Mouse (Mus musculus): ENCODE results near the gene Il17rc. TPM values are rescaled to one million over a fixed set of nuclear protein-coding genes. Genes with fewer than 3 reads are reported as not detected.

The Il17rc gene
- polyA plus RNA-seq (2014; fragmentation: Illumina TruSeq; extraction: RNeasy Lipid Tissue Mini Kit (QIAGEN cat#74804)) = 0.77 TPM

GRCm38 (mm10) chr6:113471297-113471936, at the start of gene Il17rc:
Gene Il17rc, plus strand, starts transcription at chr6:113471427.

GRCm38 (mm10) chr6:113435664-113436205, 35.5 kb upstream of the Il17rc start, which contains the start of gene Cidec:
Gene Cidec, minus strand, starts transcription at chr6:113435760.

GRCm38 (mm10) chr6:113442442-113443090, 28.7 kb upstream of the Il17rc start, which contains the start of gene Jagn1:
Gene Jagn1, plus strand, starts transcription at chr6:113442569.

GRCm38 (mm10) chr6:113457952-113458534, 13.2 kb upstream of the Il17rc start, which contains the start of gene Il17re:
Gene Il17re, plus strand, starts transcription at chr6:113458484.

GRCm38 (mm10) chr6:113483100-113483615, 11.9 kb downstream of the Il17rc start, which contains the start of gene Creld1:
Gene Creld1, plus strand, starts transcription at chr6:113483297.

GRCm38 (mm10) chr6:113501388-113502084, 30.3 kb downstream of the Il17rc start, which contains the start of gene Prrt3:
Gene Prrt3, minus strand, starts transcription at chr6:113501931.

GRCm38 (mm10) chr6:113530932-113531839, 60.0 kb downstream of the Il17rc start, which contains the start of the genes Emc3 and Fancd2:
Gene Emc3, minus strand, starts transcription at chr6:113531652.
Gene Fancd2, plus strand, starts transcription at chr6:113531682.

Other genes starting within 250 kb of the Il17rc start
- 35.6 TPM for gene Mtmr14, start 233.6 kb upstream of the Il17rc start, polyA plus RNA-seq (2014; fragmentation: Illumina TruSeq; extraction: RNeasy Lipid Tissue Mini Kit (QIAGEN cat#74804))
- gene Cpne9, start 189.1 kb upstream of the Il17rc start, polyA plus RNA-seq (2014; fragmentation: Illumina TruSeq; extraction: RNeasy Lipid Tissue Mini Kit (QIAGEN cat#74804)) = 0.20 TPM
- gene Brpf1, start 164.3 kb upstream of the Il17rc start, polyA plus RNA-seq (2014; fragmentation: Illumina TruSeq; extraction: RNeasy Lipid Tissue Mini Kit (QIAGEN cat#74804)) = 3.5 TPM
- gene Ogg1, start 144.5 kb upstream of the Il17rc start, polyA plus RNA-seq (2014; fragmentation: Illumina TruSeq; extraction: RNeasy Lipid Tissue Mini Kit (QIAGEN cat#74804)) = 3.6 TPM
- 23.9 TPM for gene Camk1, start 127.4 kb upstream of the Il17rc start, polyA plus RNA-seq (2014; fragmentation: Illumina TruSeq; extraction: RNeasy Lipid Tissue Mini Kit (QIAGEN cat#74804))
- 3.1 TPM for gene Tada3, start 93.5 kb upstream of the Il17rc start, polyA plus RNA-seq (2014; fragmentation: Illumina TruSeq; extraction: RNeasy Lipid Tissue Mini Kit (QIAGEN cat#74804))
- gene Arpc4, start 93.3 kb upstream of the Il17rc start, polyA plus RNA-seq (2014; fragmentation: Illumina TruSeq; extraction: RNeasy Lipid Tissue Mini Kit (QIAGEN cat#74804)) = 117 TPM
- gene Ttll3, start 82.2 kb upstream of the Il17rc start, polyA plus RNA-seq (2014; fragmentation: Illumina TruSeq; extraction: RNeasy Lipid Tissue Mini Kit (QIAGEN cat#74804)) = not detected
- gene Rpusd3, start 52.1 kb upstream of the Il17rc start, polyA plus RNA-seq (2014; fragmentation: Illumina TruSeq; extraction: RNeasy Lipid Tissue Mini Kit (QIAGEN cat#74804)) = not detected
- 0.54 TPM for gene Cidec, start 35.7 kb upstream of the Il17rc start, polyA plus RNA-seq (2014; fragmentation: Illumina TruSeq; extraction: RNeasy Lipid Tissue Mini Kit (QIAGEN cat#74804))
- gene Jagn1, start 28.9 kb upstream of the Il17rc start, polyA plus RNA-seq (2014; fragmentation: Illumina TruSeq; extraction: RNeasy Lipid Tissue Mini Kit (QIAGEN cat#74804)) = 22.8 TPM
- 0.57 TPM for gene Il17re, start 12.9 kb upstream of the Il17rc start, polyA plus RNA-seq (2014; fragmentation: Illumina TruSeq; extraction: RNeasy Lipid Tissue Mini Kit (QIAGEN cat#74804))
- gene Creld1, start 11.9 kb downstream of the Il17rc start, polyA plus RNA-seq (2014; fragmentation: Illumina TruSeq; extraction: RNeasy Lipid Tissue Mini Kit (QIAGEN cat#74804)) = 1.2 TPM
- not detected for gene Prrt3, start 30.5 kb downstream of the Il17rc start, polyA plus RNA-seq (2014; fragmentation: Illumina TruSeq; extraction: RNeasy Lipid Tissue Mini Kit (QIAGEN cat#74804))
- 111 TPM for gene Emc3, start 60.2 kb downstream of the Il17rc start, polyA plus RNA-seq (2014; fragmentation: Illumina TruSeq; extraction: RNeasy Lipid Tissue Mini Kit (QIAGEN cat#74804))
- gene Fancd2, start 60.3 kb downstream of the Il17rc start, polyA plus RNA-seq (2014; fragmentation: Illumina TruSeq; extraction: RNeasy Lipid Tissue Mini Kit (QIAGEN cat#74804)) = 4.6 TPM
- gene Fancd2os, start 129.3 kb downstream of the Il17rc start, polyA plus RNA-seq (2014; fragmentation: Illumina TruSeq; extraction: RNeasy Lipid Tissue Mini Kit (QIAGEN cat#74804)) = 0.34 TPM
- 43.7 TPM for gene Brk1, start 133.3 kb downstream of the Il17rc start, polyA plus RNA-seq (2014; fragmentation: Illumina TruSeq; extraction: RNeasy Lipid Tissue Mini Kit (QIAGEN cat#74804))
- 38.4 TPM for gene Vhl, start 152.5 kb downstream of the Il17rc start, polyA plus RNA-seq (2014; fragmentation: Illumina TruSeq; extraction: RNeasy Lipid Tissue Mini Kit (QIAGEN cat#74804))
- gene Irak2, start 167.0 kb downstream of the Il17rc start, polyA plus RNA-seq (2014; fragmentation: Illumina TruSeq; extraction: RNeasy Lipid Tissue Mini Kit (QIAGEN cat#74804)) = 3.0 TPM
- gene Tatdn2, start 225.6 kb downstream of the Il17rc start, polyA plus RNA-seq (2014; fragmentation: Illumina TruSeq; extraction: RNeasy Lipid Tissue Mini Kit (QIAGEN cat#74804)) = 13.5 TPM
- gene Ghrl, start 248.5 kb downstream of the Il17rc start, polyA plus RNA-seq (2014; fragmentation: Illumina TruSeq; extraction: RNeasy Lipid Tissue Mini Kit (QIAGEN cat#74804)) = not detected

Measured in ovary, adult 10 weeks (tissue).